8 mouse cellular contexts compared by ENCODE assay signal in the genomic region with DNA sequence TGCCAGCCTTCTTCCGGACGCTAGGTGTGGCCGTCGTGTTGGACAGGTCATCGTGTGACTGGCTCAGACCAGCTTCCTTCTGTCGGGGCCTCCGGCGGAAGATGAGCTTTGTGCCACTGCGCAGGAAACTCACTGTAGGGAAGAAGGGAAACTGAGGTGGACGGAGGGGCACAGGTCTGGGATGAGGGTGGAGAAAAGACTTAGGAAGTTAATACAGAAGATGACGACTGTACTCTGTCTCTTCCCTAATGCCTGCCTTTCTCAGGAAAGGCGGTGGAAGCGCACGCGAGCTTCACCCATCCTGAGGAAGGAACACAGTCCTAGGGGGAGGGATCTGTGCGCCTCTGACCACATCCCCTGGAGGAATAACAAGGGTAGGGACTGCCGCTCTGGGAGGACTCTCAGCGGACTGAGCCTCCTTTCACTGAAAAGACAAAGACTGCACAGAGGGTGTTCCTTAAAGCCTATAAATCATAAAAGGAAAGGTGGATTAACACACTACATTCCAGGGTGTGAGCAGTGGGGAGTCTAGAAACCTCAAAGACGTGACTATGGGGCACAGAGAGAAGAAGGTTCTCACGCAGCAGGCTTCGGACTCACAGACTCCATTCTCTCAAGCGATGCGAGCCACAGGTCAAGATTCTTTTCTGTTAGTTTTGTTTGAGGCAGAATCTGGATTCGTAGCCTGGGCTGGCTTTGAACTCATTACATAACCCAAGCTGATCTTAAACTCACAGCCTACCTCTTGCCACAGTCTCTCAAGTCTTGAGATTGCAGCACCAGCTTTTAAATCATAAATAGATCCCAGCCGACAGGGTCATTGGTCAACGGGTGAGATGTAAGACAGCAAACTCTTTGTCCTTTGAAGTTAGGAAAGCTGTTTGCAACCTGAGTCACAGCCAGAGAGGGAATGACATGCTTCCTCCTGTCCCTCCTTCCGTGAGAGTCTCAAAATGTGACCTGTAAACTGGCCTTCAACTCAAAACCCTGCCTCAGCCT. TPM values are rescaled to one million over a fixed set of nuclear protein-coding genes. Genes with fewer than 3 reads are reported as not detected.
A peak's percentile ranks its signal among the peaks of the same experiment; 100 is the strongest.
DNase-seq lines count a peak whose midpoint lies in the region; ATAC-seq lines count a peak whose summit lies in the region.

No protein-coding gene starts in this region.

- peaks cover 6% of the 10 kb centered on the region in 2 experiments; a peak in 3 of 4 replicates for H3K4me1 ChIP-seq in heart, embryonic 14.5 days (ENCODE audit: control insufficient read depth in 2 of 2, insufficient read depth in 2 of 2, low read length in 2 of 2)
- H3K4me1 ChIP-seq in midbrain, embryonic 13.5 days (replicated peaks), result peaks cover 12% of the 10 kb centered on the region

- H3K9ac ChIP-seq in heart, embryonic 14.5 days (ENCODE audit: low read length), result no peak overlapping the region; the same call in 1 of the 2 replicates
- 0 out of 2 replicates have a peak overlapping the region, but pooled peaks have one; percentile 36 for H3K9ac ChIP-seq in midbrain, embryonic 13.5 days (replicated peaks)

- peaks cover 39% of the 10 kb centered on the region for H3K36me3 ChIP-seq in heart, embryonic 14.5 days (ENCODE audit: control insufficient read depth, insufficient read depth, low read length)
- H3K36me3 ChIP-seq in midbrain, embryonic 13.5 days, result peaks cover 52% of the 10 kb centered on the region

- no peaks in the 10 kb centered on the region for H3K27me3 ChIP-seq in heart, embryonic 14.5 days (ENCODE audit: control insufficient read depth, insufficient read depth, low read length)
- H3K27me3 ChIP-seq in midbrain, embryonic 13.5 days, result 0 out of 2 replicates have a peak, but pooled peaks cover 3% of the 10 kb centered on the region

- DNase-seq in adrenal gland, postnatal 10 days, result peak; percentile 28
- DNase-seq in adrenal gland, postnatal 25 days, result no peak
- DNase-seq in kidney, postnatal 36 days, result peak; percentile 63 to 74
- no peak for DNase-seq in gastrocnemius, adult 8-10 months (ENCODE audit: low spot score in 2 of 2)
- no peak for DNase-seq in spleen, postnatal 36 days (ENCODE audit: low spot score in 2 of 2)
- no peak for DNase-seq in frontal cortex, postnatal 36 days (ENCODE audit: low spot score in 2 of 2)

- peak overlapping the region; percentile 43 for H3K4me2 ChIP-seq in heart, embryonic 14.5 days (ENCODE audit: low read length)
- H3K4me2 ChIP-seq in midbrain, embryonic 13.5 days (replicated peaks), result 0 out of 2 replicates have a peak overlapping the region, but pooled peaks have one; percentile 12

- 22% methylated on average over 27 of the region's 27 CpGs for WGBS in heart, embryonic 14.5 days
- 3% methylated on average over 27 of the region's 27 CpGs for WGBS in midbrain, embryonic 13.5 days

- H3K27ac ChIP-seq in heart, embryonic 14.5 days (replicated peaks in 1 of 2; ENCODE audit: control insufficient read depth in 1 of 2, insufficient read depth in 1 of 2, low read depth in 2 of 2, low read length in 2 of 2), result peak overlapping the region; percentile 18 to 48; a peak in 1 of 4 replicates
- H3K27ac ChIP-seq in midbrain, embryonic 13.5 days, result peak overlapping the region; percentile 44; the same call in 1 of the 2 replicates

- peak overlapping the region in 1 of 2 experiments; percentile 1; a peak in 1 of 4 replicates for H3K4me3 ChIP-seq in heart, embryonic 14.5 days (ENCODE audit: control insufficient read depth in 1 of 2, insufficient read depth in 1 of 2, low read depth in 1 of 2, low read length in 2 of 2)
- H3K4me3 ChIP-seq in midbrain, embryonic 13.5 days (replicated peaks), result no peak overlapping the region

- H3K9me3 ChIP-seq in heart, embryonic 14.5 days (ENCODE audit: control insufficient read depth, low read length), result no peaks in the 10 kb centered on the region
- no peaks in the 10 kb centered on the region for H3K9me3 ChIP-seq in midbrain, embryonic 13.5 days

- ATAC-seq in heart, embryonic 14.5 days (ENCODE audit: insufficient number of reproducible peaks, insufficient read depth, low FRiP score, low read depth), result peak; percentile 52; the same call in 1 of the 2 replicates
- peak; percentile 41; the same call in 1 of the 2 replicates for ATAC-seq in midbrain, embryonic 13.5 days

RNA-seq across cellular contexts. Expression of a gene that starts 6.0 kb away (rescaled TPM):
- total RNA-seq in adrenal gland, postnatal 10 days (2021), result 10 to 100 TPM; 17.3 to 24.4 TPM
- total RNA-seq in adrenal gland, postnatal 25 days (2021), result 23.6 and 29.3 TPM in 2 replicates
- polyA plus RNA-seq in heart, embryonic 14.5 days (2014; fragmentation: Nextera tagmentation; extraction: Ambion mirVana), result 10.5 and 12.1 TPM in 2 replicates
- polyA plus RNA-seq in midbrain, embryonic 13.5 days (2015; fragmentation: Nextera tagmentation; extraction: Ambion mirVana), result 37.5 and 38.5 TPM in 2 replicates
- total RNA-seq in gastrocnemius, adult 8-10 months (2022), result 1 to 10 TPM; 4.5 to 9.6 (median 7.2) TPM

RNA-seq across cellular contexts. Expression of a gene that starts 8.7 kb away (rescaled TPM):
- total RNA-seq in adrenal gland, postnatal 10 days (2021), result 10 to 100 TPM; 19.3 to 25.1 TPM
- total RNA-seq in adrenal gland, postnatal 25 days (2021), result 43.3 and 48.8 TPM in 2 replicates
- polyA plus RNA-seq in heart, embryonic 14.5 days (2014; fragmentation: Nextera tagmentation; extraction: Ambion mirVana), result 5.4 and 7.7 TPM in 2 replicates
- 23.0 and 27.3 TPM in 2 replicates for polyA plus RNA-seq in midbrain, embryonic 13.5 days (2015; fragmentation: Nextera tagmentation; extraction: Ambion mirVana)
- 10 to 100 TPM; 10.4 to 18.9 (median 15.2) TPM for total RNA-seq in gastrocnemius, adult 8-10 months (2022)

RNA-seq across cellular contexts. Expression of a gene that starts 14.4 kb away (rescaled TPM):
- 10 to 100 TPM; 25.2 to 27.7 TPM for total RNA-seq in adrenal gland, postnatal 10 days (2021)
- 34.3 and 34.5 TPM in 2 replicates for total RNA-seq in adrenal gland, postnatal 25 days (2021)
- 34.7 and 37.8 TPM in 2 replicates for polyA plus RNA-seq in heart, embryonic 14.5 days (2014; fragmentation: Nextera tagmentation; extraction: Ambion mirVana)
- polyA plus RNA-seq in midbrain, embryonic 13.5 days (2015; fragmentation: Nextera tagmentation; extraction: Ambion mirVana), result 40.8 TPM in 2 replicates
- total RNA-seq in gastrocnemius, adult 8-10 months (2022), result 10 to 100 TPM; 10.9 to 14.8 (median 13.0) TPM

RNA-seq across cellular contexts. Expression of a gene that starts 23.0 kb away (rescaled TPM):
- total RNA-seq in adrenal gland, postnatal 10 days (2021), result 10 to 100 TPM; 15.0 to 23.1 TPM
- total RNA-seq in adrenal gland, postnatal 25 days (2021), result 39.1 and 43.4 TPM in 2 replicates
- polyA plus RNA-seq in heart, embryonic 14.5 days (2014; fragmentation: Nextera tagmentation; extraction: Ambion mirVana), result 1.3 and 2.7 TPM in 2 replicates
- 17.3 and 18.1 TPM in 2 replicates for polyA plus RNA-seq in midbrain, embryonic 13.5 days (2015; fragmentation: Nextera tagmentation; extraction: Ambion mirVana)
- total RNA-seq in gastrocnemius, adult 8-10 months (2022), result under 1 TPM; 0.12 to 0.70 (median 0.30) TPM

RNA-seq across cellular contexts. Expression of a gene that starts 23.1 kb away (rescaled TPM):
- 10 to 100 TPM; 87.2 to 99.6 TPM for total RNA-seq in adrenal gland, postnatal 10 days (2021)
- 56.5 and 65.2 TPM in 2 replicates for total RNA-seq in adrenal gland, postnatal 25 days (2021)
- polyA plus RNA-seq in heart, embryonic 14.5 days (2014; fragmentation: Nextera tagmentation; extraction: Ambion mirVana), result 153 and 167 TPM in 2 replicates
- polyA plus RNA-seq in midbrain, embryonic 13.5 days (2015; fragmentation: Nextera tagmentation; extraction: Ambion mirVana), result 193 and 209 TPM in 2 replicates
- total RNA-seq in gastrocnemius, adult 8-10 months (2022), result 10 to 100 TPM in 1 of 4 experiments, 1 to 10 TPM in 3; 7.8 to 10.3 (median 8.7) TPM

Comparison
In these comparisons a context has a peak if more than half of its experiments do, and no peak if none do; other contexts are left out.
1. DNase-seq: peak in adrenal gland, postnatal 10 days (single experiment) and kidney, postnatal 36 days (2 of 2); none in adrenal gland, postnatal 25 days (single experiment), gastrocnemius, adult 8-10 months (0 of 2), spleen, postnatal 36 days (0 of 2) and frontal cortex, postnatal 36 days (0 of 2).